Mouse (Mus musculus): Measurements from ENCODE around the gene Sco2.

- TF ChIP-seq GATA1 (IDR thresholded peaks at IDR 0.05; ENCODE audit: borderline replicate concordance, low read length) (no peak), FLI1 (IDR thresholded peaks at IDR 0.05; ENCODE audit: low read length) (no peak)
Measured at GRCm38 (mm10) chr15:89323656-89324055, 50.0 kb downstream of the Sco2 start.

All from megakaryocyte, embryonic 14.5 days (primary cell).